Mouse (Mus musculus) adrenal gland, postnatal 25 days (tissue): ENCODE data around the gene Gsk3b. TPM values are rescaled to one million over a fixed set of nuclear protein-coding genes. Genes with fewer than 3 reads are reported as not detected.

Experiments used
- DNase-seq: peaks from one replicate; pipeline ENCODE4 v3.0.0; 2021; ENCODE audit warnings: mixed read lengths
- total RNA-seq: library from RNA; stranded (reverse); gene quantifications from 2 replicates; pipeline ENCODE4 v1.2.3, GENCODE M21; 2021

Gene Gsk3b
- total RNA-seq, 1 experiment from 2014 or later: 77.8 TPM

DNA sequence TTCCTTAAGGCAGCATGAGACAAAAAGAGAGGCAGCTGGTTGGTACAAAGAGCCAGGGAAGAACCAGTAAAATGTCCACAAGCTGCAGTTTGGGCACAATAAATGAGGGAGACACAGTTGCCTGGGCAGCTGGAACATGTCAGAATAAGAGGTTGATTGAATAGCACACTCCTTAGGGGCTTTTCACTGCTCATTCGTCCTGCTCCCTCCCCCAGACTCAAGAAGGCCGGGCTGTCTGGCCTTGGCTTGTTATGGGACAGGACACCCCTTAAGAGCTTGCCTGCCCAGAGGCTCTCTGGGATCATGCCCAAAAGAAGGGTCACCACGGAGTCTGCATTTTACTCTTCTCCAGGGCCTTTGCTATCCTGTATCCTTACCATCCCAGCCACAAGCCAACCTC is 194.5 kb downstream of the Gsk3b start:
- DNase-seq: no peak

DNA sequence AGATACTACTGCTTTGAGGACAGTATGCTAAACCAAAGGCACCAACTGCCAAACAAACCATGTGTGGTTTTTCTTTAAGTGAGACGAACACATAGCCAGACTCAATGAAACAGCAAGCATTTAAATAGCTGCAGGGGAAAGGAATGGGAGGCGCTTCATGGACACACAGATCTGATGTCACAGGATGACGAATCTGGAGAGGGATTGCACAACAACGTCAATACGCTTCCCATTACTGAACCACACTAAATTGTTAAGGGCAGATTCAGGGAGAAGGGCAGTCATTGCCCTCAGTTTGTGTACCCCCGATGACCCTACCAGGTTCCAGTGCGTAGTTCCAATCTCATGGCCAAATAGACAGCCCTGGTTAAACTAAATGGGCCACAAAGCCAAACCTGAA is 197.0 kb downstream of the Gsk3b start:
- DNase-seq: no peak

DNA sequence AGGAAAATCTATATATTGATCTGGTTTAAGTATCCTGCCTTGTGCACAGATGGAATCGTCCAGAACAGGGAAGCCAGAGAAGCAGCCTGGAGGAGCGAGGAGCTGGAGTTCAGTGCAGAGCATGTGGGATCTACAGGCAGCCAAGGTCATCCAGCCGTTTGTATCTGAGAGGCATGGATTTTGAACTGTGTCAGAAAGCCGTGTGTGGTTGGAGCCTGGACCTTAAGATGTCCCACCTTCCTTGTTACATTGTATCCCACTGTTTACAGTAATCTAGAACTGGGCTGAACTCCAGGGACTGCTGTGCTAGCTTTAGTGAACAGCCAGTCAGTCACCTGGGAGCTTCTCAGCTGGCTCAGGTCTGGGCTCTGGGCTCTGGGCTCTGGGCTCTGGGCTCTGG is 197.7 kb downstream of the Gsk3b start:
- DNase-seq: no peak

DNA sequence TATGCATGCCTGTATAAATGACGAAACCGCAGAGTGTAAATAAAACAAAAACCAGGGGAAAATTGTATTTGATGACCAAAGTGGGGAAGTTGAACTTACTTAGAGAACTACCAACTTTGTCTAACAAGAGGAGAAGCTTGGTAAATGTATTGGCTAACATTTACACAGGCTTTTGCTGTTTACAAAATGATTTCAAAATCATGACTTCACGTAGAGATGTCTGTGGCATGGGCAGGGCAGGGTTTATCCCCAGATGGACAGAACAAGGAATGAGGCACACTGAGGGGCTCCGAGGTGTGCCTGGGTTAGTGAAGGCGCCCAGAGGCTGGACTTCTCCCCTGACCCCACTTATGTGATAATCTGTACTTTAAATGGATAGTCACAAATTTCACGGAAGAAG is 198.6 kb downstream of the Gsk3b start:
- no peak for DNase-seq

DNA sequence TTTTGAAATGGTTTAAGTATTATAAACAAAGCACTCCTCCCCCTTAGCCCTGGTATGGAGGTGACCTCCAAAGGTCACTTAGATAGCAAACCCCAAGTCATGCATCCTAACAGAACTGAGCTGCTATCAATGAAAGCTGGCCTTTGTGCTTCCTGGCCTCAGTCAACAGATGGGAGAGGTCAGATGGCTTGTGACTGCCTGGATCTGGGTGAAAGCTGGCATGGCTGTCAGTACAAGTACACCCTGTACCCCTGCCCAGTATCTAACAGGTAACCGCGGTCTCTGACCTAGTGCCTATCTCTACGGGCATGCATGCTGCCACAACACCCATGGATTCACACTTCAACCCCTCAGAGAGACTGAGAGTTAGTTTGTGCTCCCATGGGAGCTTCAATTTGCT is 199.0 kb downstream of the Gsk3b start:
- no peak for DNase-seq

DNA sequence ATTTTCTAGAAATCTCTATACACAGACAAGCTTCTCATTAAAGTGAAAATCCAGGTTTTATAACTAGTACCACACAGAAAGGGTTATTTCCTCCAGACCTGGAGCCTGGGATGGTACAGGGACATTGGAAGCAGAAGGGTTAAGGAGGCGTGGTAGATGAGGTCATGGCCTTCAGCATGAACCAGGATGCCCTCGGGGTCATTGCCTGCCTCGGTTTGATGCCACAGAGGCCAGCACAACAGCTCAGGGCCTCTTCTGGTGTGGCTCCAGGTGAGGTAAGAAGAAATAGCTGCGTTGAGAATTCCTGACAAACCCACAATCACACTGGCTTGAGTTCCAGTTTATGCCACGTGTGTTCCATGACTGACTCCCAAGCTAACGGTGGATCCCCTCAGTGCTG is 200.1 kb downstream of the Gsk3b start:
- no peak for DNase-seq

DNA sequence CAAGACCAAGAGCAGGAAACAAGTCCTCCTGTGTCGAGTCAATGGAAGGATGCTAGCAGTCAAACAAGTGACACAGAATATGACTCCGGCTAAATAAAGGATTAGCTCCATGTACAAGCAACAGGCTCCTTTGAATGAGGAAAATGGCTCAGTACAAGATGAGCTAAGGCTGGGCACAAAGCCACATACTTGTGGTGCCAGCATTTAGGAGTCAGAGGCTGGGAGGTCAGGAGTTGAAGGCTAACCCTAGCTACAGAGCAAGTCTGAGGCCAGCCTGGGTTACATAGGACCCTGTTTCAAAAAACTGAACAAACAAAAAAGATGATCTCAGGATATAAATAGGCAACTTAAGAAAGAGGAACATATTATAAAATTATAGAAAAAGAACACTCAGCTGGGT is 201.3 kb downstream of the Gsk3b start:
- DNase-seq: peak; percentile 38

DNA sequence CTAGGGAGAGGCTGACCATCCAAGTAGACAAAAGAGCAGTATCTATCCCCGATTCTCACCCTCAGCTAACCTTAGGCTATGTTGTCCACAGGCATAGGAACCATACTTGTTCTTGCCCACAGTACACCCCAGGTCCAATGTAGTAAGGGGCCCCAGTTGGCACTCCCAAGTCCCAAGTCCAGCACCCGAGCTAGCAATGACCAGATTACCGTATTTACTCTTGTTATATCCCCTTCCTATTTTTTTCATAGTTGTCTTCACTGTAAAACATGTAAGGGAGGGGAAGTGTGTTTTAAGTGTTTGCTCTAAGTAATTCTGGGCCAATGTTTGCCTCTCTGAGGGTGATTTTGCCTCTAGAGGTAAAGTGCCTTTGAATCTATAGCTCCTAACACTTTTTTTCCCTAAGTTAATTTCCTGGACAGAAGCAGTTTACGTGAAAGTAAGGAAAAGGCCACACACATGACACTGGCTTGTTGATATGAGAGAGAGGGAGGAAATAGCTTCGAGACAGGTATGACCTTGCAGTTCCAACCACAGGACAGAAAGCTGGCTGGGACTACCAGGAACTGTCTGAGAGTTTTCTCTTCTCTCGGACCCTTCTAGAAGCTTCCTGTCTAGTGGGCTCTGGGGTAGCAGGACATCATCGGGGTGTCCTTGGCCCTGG is 206.0 kb downstream of the Gsk3b start, which contains the start of gene Nr1i2:
Gene Nr1i2 (minus strand): TSS at position 140 of the 664 bp plus-strand sequence.
- DNase-seq: no peak

DNA sequence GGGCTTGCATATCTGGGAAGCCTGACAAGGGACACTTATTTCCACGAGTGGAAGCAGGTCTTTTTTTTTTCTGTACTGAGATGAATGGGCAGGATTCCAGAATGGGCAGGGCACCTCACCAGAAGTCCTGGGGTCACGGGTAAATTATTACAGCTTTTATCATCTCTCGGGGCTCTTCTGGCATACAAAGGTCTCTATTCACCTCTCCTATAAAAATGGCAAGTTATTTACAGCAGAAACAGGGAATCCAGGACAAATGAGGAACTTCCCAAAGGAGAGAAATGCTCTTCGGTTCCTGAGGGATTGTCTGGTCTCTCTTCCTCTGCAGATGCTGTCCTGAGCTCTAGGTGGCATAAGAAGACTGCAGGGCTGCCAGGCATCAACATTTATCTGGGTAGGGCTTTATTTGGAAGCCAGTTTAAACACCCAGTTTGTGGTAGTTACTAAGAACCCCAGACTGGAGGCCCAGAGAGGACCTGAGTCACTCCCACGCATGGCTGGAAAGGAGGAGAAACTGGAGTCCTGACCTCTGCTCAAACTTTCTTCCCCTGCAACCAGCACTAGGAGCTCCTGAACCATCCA is 206.6 kb downstream of the Gsk3b start:
- DNase-seq: no peak

Other genes starting within 250 kb of the Gsk3b start
- 0.27 TPM in 1 of 2 replicates, not detected in the other for gene Gm36028, start 227.9 kb upstream of the Gsk3b start, total RNA-seq
- 150 and 193 TPM in 2 replicates for gene Lrrc58, start 220.6 kb upstream of the Gsk3b start, total RNA-seq
- 0.15 TPM in 1 of 2 replicates, not detected in the other for gene Gpr156, start 172.5 kb upstream of the Gsk3b start, total RNA-seq
- not detected in 2 replicates for gene Nr1i2, start 205.8 kb downstream of the Gsk3b start, total RNA-seq